Mouse (Mus musculus) CH12.LX (cell line): ENCODE results near the gene Dnajc11.

Experiments
- CHD1 ChIP-seq: IDR thresholded peaks from 2 replicates; pipeline ENCODE4 v1.6.1; 2012; ENCODE audit warnings: low read depth, low read length, improper control_type of control experiment, inconsistent platforms
- CHD2 ChIP-seq: IDR thresholded peaks from 2 replicates; pipeline ENCODE4 v1.6.1; 2011; ENCODE audit warnings: low read length, improper control_type of control experiment
- CTCF ChIP-seq, 2 experiments: IDR thresholded peaks in 1 of 2; conservative IDR thresholded peaks in 1 of 2; 2 replicates each; pipeline ENCODE4 v1.5.1; 2011 to 2012; ENCODE audit warnings: low read depth in 2 of 2, low read length in 2 of 2, improper control_type of control experiment in 1 of 2, inconsistent platforms in 1 of 2, mild to moderate bottlenecking in 1 of 2, moderate library complexity in 1 of 2
- MAFK ChIP-seq: IDR thresholded peaks from 2 replicates; pipeline ENCODE4 v1.6.1; 2011; ENCODE audit warnings: low read length, improper control_type of control experiment; ENCODE audit not compliant: insufficient replicate concordance
- NELFE ChIP-seq: IDR thresholded peaks from 2 replicates; pipeline ENCODE4 v1.6.1; 2011; ENCODE audit warnings: low read depth, low read length, improper control_type of control experiment
- POLR2A ChIP-seq: IDR thresholded peaks from 2 replicates; pipeline ENCODE4 v1.6.1; 2011; ENCODE audit warnings: low read depth, mild to moderate bottlenecking, improper control_type of control experiment, low read length
- POLR2AphosphoS2 ChIP-seq: IDR thresholded peaks from 2 replicates; pipeline ENCODE4 v1.6.1; 2011; ENCODE audit warnings: low read depth, low read length, improper control_type of control experiment
- TBP ChIP-seq: conservative IDR thresholded peaks from 2 replicates; pipeline ENCODE4 v1.6.1; 2011; ENCODE audit warnings: low read depth, low read length, improper control_type of control experiment
- ZNF384 ChIP-seq: IDR thresholded peaks from 2 replicates; pipeline ENCODE4 v1.6.1; 2012; ENCODE audit warnings: low read depth, low read length, improper control_type of control experiment, inconsistent platforms

GRCm38 (mm10) chr4:151996951-151997222 lies 63.4 kb downstream of the Dnajc11 start:
- no peak for TF ChIP-seq POLR2A
- no peak for TF ChIP-seq CHD1
- TF ChIP-seq ZNF384, result no peak
- no peak for TF ChIP-seq NELFE
- TF ChIP-seq POLR2AphosphoS2, result no peak
- TF ChIP-seq CTCF (conservative IDR thresholded peaks at IDR 0.05 in 1 of 2, IDR thresholded peaks at IDR 0.05 in 1 of 2; ENCODE audit: low read depth in 2 of 2, low read length in 2 of 2), result no peak
- TF ChIP-seq MAFK, result no peak
- TF ChIP-seq CHD2, result no peak
- TF ChIP-seq TBP, result no peak
